Mouse (Mus musculus): ENCODE measurements around the gene Vasp.

DNA sequence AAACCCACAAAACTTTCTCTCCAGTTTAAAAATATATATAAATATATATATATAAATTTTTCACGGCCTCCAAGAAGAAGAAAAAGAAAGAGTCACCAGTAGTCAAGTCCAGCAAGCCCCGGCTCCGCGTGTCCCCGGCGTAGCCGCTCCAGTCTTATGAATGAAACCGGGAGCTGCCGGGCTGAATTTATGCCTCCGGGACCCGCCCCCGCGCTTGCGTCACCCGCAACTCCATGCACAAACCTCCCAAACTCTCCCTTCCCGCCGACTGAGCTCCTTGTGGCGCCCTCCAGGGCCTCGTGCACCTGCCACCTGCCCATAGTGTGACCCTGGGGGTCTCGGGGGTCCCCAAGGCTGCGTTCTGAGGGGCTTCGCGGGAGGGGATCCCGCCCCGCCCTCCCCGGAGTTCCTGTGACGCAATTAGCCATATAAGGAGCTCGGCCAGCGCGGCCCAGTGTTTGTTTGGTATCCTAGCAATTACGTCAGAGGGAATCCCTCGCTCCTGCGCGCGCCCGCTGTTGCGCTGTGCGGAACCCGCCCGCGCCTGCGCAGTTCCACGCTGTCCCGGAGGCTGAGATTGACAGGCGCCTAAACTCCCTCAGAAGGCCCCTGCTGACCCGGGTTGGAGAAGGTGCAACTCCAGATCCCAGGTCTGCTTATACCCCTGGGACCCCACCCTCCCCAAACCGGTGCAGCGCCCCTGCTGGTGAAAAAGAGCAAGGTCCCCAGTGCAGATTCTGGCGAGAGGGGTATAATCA, 38.4 kb upstream of the Vasp start, which contains the start of gene Fosb:
- TF ChIP-seq CTCF (IDR thresholded peaks at IDR 0.05; ENCODE audit: insufficient read depth, low read length) (no peak), POLR2A (IDR thresholded peaks at IDR 0.05; ENCODE audit: borderline replicate concordance, extremely low read depth, low read depth, low read length) (no peak; the same call in 1 of the 2 replicates)
